In genomic region chr8:105469041-105469695, GRCm38 (mm10) we compare ENCODE assay signal across 9 mouse cellular contexts. TPM values are rescaled to one million over a fixed set of nuclear protein-coding genes. Genes with fewer than 3 reads are reported as not detected.
DNase-seq lines count a peak whose midpoint lies in the region; ATAC-seq lines count a peak whose summit lies in the region.
"Had no signal": no experiment of that assay in that cellular context is flagged by ENCODE, and none has a peak within 500 bp of the region (broad histone marks: within the 10 kb centered on the region; RNA-seq: fewer than 3 reads in every experiment).

No protein-coding gene starts in this region.

- H3K4me1 ChIP-seq in liver, embryonic 16.5 days (ENCODE audit: control insufficient read depth, low read depth, low read length), result peaks cover 28% of the 10 kb centered on the region

- ATAC-seq in liver, embryonic 16.5 days (ENCODE audit: low read depth), result peak; percentile 56

- H3K4me2 ChIP-seq in liver, embryonic 16.5 days (ENCODE audit: low read depth, low read length), result no peak overlapping the region

- H3K36me3 ChIP-seq in liver, embryonic 16.5 days (ENCODE audit: control insufficient read depth, insufficient read depth), result no peaks in the 10 kb centered on the region

- no peak overlapping the region for H3K27ac ChIP-seq in liver, embryonic 16.5 days (ENCODE audit: low read length)

- no peaks in the 10 kb centered on the region for H3K9me3 ChIP-seq in liver, embryonic 16.5 days (replicated peaks; ENCODE audit: control insufficient read depth, low read length)

- no peak overlapping the region for H3K9ac ChIP-seq in liver, embryonic 16.5 days (ENCODE audit: low read depth, low read length)

- intact Hi-C loops in heart, postnatal 14 days (cut with DNase I), result no loop called here

- peaks cover 42% of the 10 kb centered on the region for H3K27me3 ChIP-seq in liver, embryonic 16.5 days (ENCODE audit: control insufficient read depth, insufficient read depth, low read depth, low read length)

- DNase-seq in layer of hippocampus, adult 11-12 months (ENCODE audit: low spot score), result peak; percentile 61
- no peak for DNase-seq in layer of hippocampus, adult 9-10 months (ENCODE audit: low spot score)
- peak; percentile 77 for DNase-seq in embryo, embryonic 10.5 days (ENCODE audit: low spot score)
- peak; percentile 38 to 46 for DNase-seq in heart, postnatal 14 days
- DNase-seq in neural tube, embryonic 10.5 days (ENCODE audit: extremely low spot score, low spot score), result peak; percentile 59
- no peak for DNase-seq in urinary bladder, postnatal 25 days (ENCODE audit: low spot score)
- no peak for DNase-seq in urinary bladder, postnatal 14 days (ENCODE audit: low spot score)

- no peak overlapping the region for H3K4me3 ChIP-seq in liver, embryonic 16.5 days (ENCODE audit: low read depth, low read length)

- 43% methylated on average over 6 of the region's 6 CpGs for WGBS in liver, embryonic 16.5 days (ENCODE audit: insufficient replicate concordance)

RNA-seq across cellular contexts. Expression of gene Tppp3, which starts 2.2 kb away (rescaled TPM):
- 10 to 100 TPM; 47.7 to 50.1 TPM for total RNA-seq in heart, postnatal 14 days (2021)
- 2.8 and 5.9 TPM in 2 replicates for polyA plus RNA-seq in liver, embryonic 16.5 days (2015; fragmentation: Nextera tagmentation; extraction: Ambion mirVana)

RNA-seq across cellular contexts. Expression of gene Zdhhc1, which starts 27.5 kb away (rescaled TPM):
- total RNA-seq in heart, postnatal 14 days (2021), result 10 to 100 TPM; 14.9 to 16.3 TPM
- 1.6 and 2.2 TPM in 2 replicates for polyA plus RNA-seq in liver, embryonic 16.5 days (2015; fragmentation: Nextera tagmentation; extraction: Ambion mirVana)

RNA-seq across cellular contexts. Expression of gene Hsd11b2, which starts 49.4 kb away (rescaled TPM):
- 1 to 10 TPM in 1 of 2 experiments, under 1 TPM in 1; 0.53 to 1.0 TPM for total RNA-seq in heart, postnatal 14 days (2021)
- 0.34 and 0.66 TPM in 2 replicates for polyA plus RNA-seq in liver, embryonic 16.5 days (2015; fragmentation: Nextera tagmentation; extraction: Ambion mirVana)
- total RNA-seq: liver, adult 2 months had no signal

RNA-seq across cellular contexts. Expression of gene Lrrc36, which starts 55.8 kb away (rescaled TPM):
- under 1 TPM; 0.68 to 0.86 TPM for total RNA-seq in heart, postnatal 14 days (2021)
- 0.09 TPM in 1 of 2 replicates, not detected in the other for polyA plus RNA-seq in liver, embryonic 16.5 days (2015; fragmentation: Nextera tagmentation; extraction: Ambion mirVana)
- total RNA-seq: liver, adult 2 months had no signal
- polyA plus RNA-seq: liver, adult 2 months had no signal

RNA-seq across cellular contexts. Expression of gene Kctd19, which starts 55.9 kb away (rescaled TPM):
- not detected for total RNA-seq in heart, postnatal 14 days (2021)
- not detected in 2 replicates for polyA plus RNA-seq in liver, embryonic 16.5 days (2015; fragmentation: Nextera tagmentation; extraction: Ambion mirVana)
- total RNA-seq: liver, adult 2 months had no signal
- polyA plus RNA-seq: liver, adult 2 months had no signal

Comparison
In these comparisons a context has a peak if more than half of its experiments do, and no peak if none do; other contexts are left out.
1. DNase-seq: peak in layer of hippocampus, adult 11-12 months (single experiment), embryo, embryonic 10.5 days (single experiment), heart, postnatal 14 days (2 of 2) and neural tube, embryonic 10.5 days (single experiment); none in layer of hippocampus, adult 9-10 months (single experiment), urinary bladder, postnatal 25 days (single experiment) and urinary bladder, postnatal 14 days (single experiment).